Mouse (Mus musculus) limb, embryonic 11.5 days (tissue): ENCODE data around the gene Kcnk1. TPM values are rescaled to one million over a fixed set of nuclear protein-coding genes. Genes with fewer than 3 reads are reported as not detected.

Experiments
- ATAC-seq: fragments of 200-750 bp; cut with Nextera tagmentation; 2 replicates; pipeline ENCODE4 v1.8.0; 2017; ENCODE audit warnings: low read depth; ENCODE audit not compliant: insufficient number of reproducible peaks, low FRiP score, low TSS enrichment
- DNase-seq: peaks from one replicate; pipeline ENCODE4 v3.0.0-alpha.2; 2015; ENCODE audit warnings: low spot score
- H3K27ac ChIP-seq: fragments of 300-500 bp; sonication (generic); replicated peaks from 2 replicates; pipeline ENCODE4 v1.5.1; 2014; ENCODE audit warnings: low read depth, mild to moderate bottlenecking, low read length
- H3K27me3 ChIP-seq: fragments of 300-500 bp; sonication (generic); 2 replicates; pipeline ENCODE4 v1.6.1; 2014; ENCODE audit warnings: mild to moderate bottlenecking, low read length, mixed read lengths; ENCODE audit not compliant: control insufficient read depth, insufficient read depth
- H3K36me3 ChIP-seq: fragments of 300-500 bp; sonication (generic); 2 replicates; pipeline ENCODE4 v1.6.1; 2014; ENCODE audit warnings: mild to moderate bottlenecking, low read length, moderate library complexity, mixed read lengths; ENCODE audit not compliant: control insufficient read depth, insufficient read depth
- H3K4me1 ChIP-seq: fragments of 300-500 bp; sonication (generic); 2 replicates; pipeline ENCODE4 v1.6.1; 2014; ENCODE audit warnings: low read length, mixed read lengths; ENCODE audit not compliant: control insufficient read depth, insufficient read depth
- H3K4me2 ChIP-seq: fragments of 300-500 bp; sonication (generic); 2 replicates; pipeline ENCODE4 v1.6.1; 2014; ENCODE audit warnings: low read depth, mild to moderate bottlenecking, moderate library complexity; ENCODE audit not compliant: severe bottlenecking
- H3K4me3 ChIP-seq: fragments of 300-500 bp; sonication (generic); 2 replicates; pipeline ENCODE4 v1.5.1; 2014; ENCODE audit warnings: low read depth, low read length
- H3K9ac ChIP-seq: fragments of 300-500 bp; sonication (generic); 2 replicates; pipeline ENCODE4 v1.6.1; 2014; ENCODE audit warnings: mild to moderate bottlenecking, low read length
- H3K9me3 ChIP-seq: fragments of 300-500 bp; sonication (generic); 2 replicates; pipeline ENCODE4 v1.6.1; 2016; ENCODE audit warnings: low read length; ENCODE audit not compliant: control insufficient read depth
- WGBS: fragments of 180-500 bp; shearing (Covaris S2); extraction: QIAGEN DNeasy Blood & Tissue Kit; methylation state at CpG from one replicate; pipeline ENCODE4 v1.1.7; 2014; 5-methylcytosine and 5-hydroxymethylcytosine counted together
- polyA plus RNA-seq: library from polyadenylated mRNA; unstranded; fragments of >200 nt; fragmentation: Nextera tagmentation; extraction: Ambion mirVana; gene quantifications from 2 replicates; pipeline ENCODE4 v1.2.1, GENCODE M21; 2014

The Kcnk1 gene
- polyA plus RNA-seq, 1 experiment from 2014 or later, result 12.0 TPM

GRCm38 (mm10) chr8:126036340-126036739 lies 41.4 kb downstream of the Kcnk1 start:
- no peaks in the 10 kb centered on the region for H3K27me3 ChIP-seq
- no peaks in the 10 kb centered on the region for H3K36me3 ChIP-seq
- no peaks in the 10 kb centered on the region for H3K4me1 ChIP-seq
- H3K4me3 ChIP-seq, result no peak overlapping the region
- WGBS, result 81% methylated on average over 5 of the region's 5 CpGs
- no peak for DNase-seq
- H3K27ac ChIP-seq, result no peak overlapping the region
- H3K9me3 ChIP-seq, result no peaks in the 10 kb centered on the region
- no peak overlapping the region for H3K4me2 ChIP-seq
- ATAC-seq, result no peak
- no peak overlapping the region for H3K9ac ChIP-seq

GRCm38 (mm10) chr8:126045751-126046150 lies 50.8 kb downstream of the Kcnk1 start:
- no peak overlapping the region for H3K27ac ChIP-seq
- no peaks in the 10 kb centered on the region for H3K4me1 ChIP-seq
- no peaks in the 10 kb centered on the region for H3K9me3 ChIP-seq
- WGBS, result 89% methylated on average over 4 of the region's 4 CpGs
- H3K27me3 ChIP-seq, result no peaks in the 10 kb centered on the region
- no peak overlapping the region for H3K9ac ChIP-seq
- ATAC-seq (no peak), DNase-seq (no peak)
- no peaks in the 10 kb centered on the region for H3K36me3 ChIP-seq
- H3K4me2 ChIP-seq, result no peak overlapping the region
- H3K4me3 ChIP-seq, result no peak overlapping the region

GRCm38 (mm10) chr8:126053911-126054310 lies 58.9 kb downstream of the Kcnk1 start:
- H3K4me2 ChIP-seq, result no peak overlapping the region
- no peaks in the 10 kb centered on the region for H3K9me3 ChIP-seq
- no peak overlapping the region for H3K9ac ChIP-seq
- H3K4me3 ChIP-seq, result no peak overlapping the region
- ATAC-seq, result no peak
- H3K36me3 ChIP-seq, result no peaks in the 10 kb centered on the region
- no peaks in the 10 kb centered on the region for H3K4me1 ChIP-seq
- WGBS, result 80% methylated on average over 4 of the region's 4 CpGs
- no peak for DNase-seq
- H3K27me3 ChIP-seq, result no peaks in the 10 kb centered on the region
- no peak overlapping the region for H3K27ac ChIP-seq

GRCm38 (mm10) chr8:126058876-126059275 lies 63.9 kb downstream of the Kcnk1 start:
- Histone ChIP-seq H3K9ac (no peak overlapping the region), H3K4me2 (no peak overlapping the region), H3K27ac (no peak overlapping the region), H3K36me3 (no peaks in the 10 kb centered on the region), H3K4me3 (no peak overlapping the region), H3K9me3 (no peaks in the 10 kb centered on the region), H3K4me1 (no peaks in the 10 kb centered on the region), H3K27me3 (no peaks in the 10 kb centered on the region)
- ATAC-seq (no peak), DNase-seq (no peak)
- WGBS, result 87% methylated on average over 4 of the region's 4 CpGs

GRCm38 (mm10) chr8:126062844-126063243 lies 67.9 kb downstream of the Kcnk1 start:
- WGBS, result 76% methylated on average over 10 of the region's 10 CpGs
- no peak for DNase-seq
- no peak overlapping the region for H3K9ac ChIP-seq
- no peaks in the 10 kb centered on the region for H3K36me3 ChIP-seq
- no peaks in the 10 kb centered on the region for H3K27me3 ChIP-seq
- no peak overlapping the region for H3K4me3 ChIP-seq
- no peak for ATAC-seq
- no peaks in the 10 kb centered on the region; the same call in 1 of the 2 replicates for H3K9me3 ChIP-seq
- no peaks in the 10 kb centered on the region for H3K4me1 ChIP-seq
- no peak overlapping the region for H3K4me2 ChIP-seq
- no peak overlapping the region for H3K27ac ChIP-seq

GRCm38 (mm10) chr8:126063832-126064409 lies 69.0 kb downstream of the Kcnk1 start:
- H3K4me3 ChIP-seq, result no peak overlapping the region
- no peak overlapping the region for H3K9ac ChIP-seq
- no peaks in the 10 kb centered on the region for H3K27me3 ChIP-seq
- WGBS, result 90% methylated on average over 9 of the region's 9 CpGs
- no peaks in the 10 kb centered on the region; the same call in 1 of the 2 replicates for H3K9me3 ChIP-seq
- H3K4me1 ChIP-seq, result no peaks in the 10 kb centered on the region
- DNase-seq, result no peak
- H3K36me3 ChIP-seq, result no peaks in the 10 kb centered on the region
- H3K27ac ChIP-seq, result no peak overlapping the region
- no peak overlapping the region for H3K4me2 ChIP-seq
- no peak for ATAC-seq

GRCm38 (mm10) chr8:126064587-126065145 lies 69.7 kb downstream of the Kcnk1 start:
- H3K27ac ChIP-seq, result no peak overlapping the region
- H3K4me3 ChIP-seq, result no peak overlapping the region
- no peaks in the 10 kb centered on the region for H3K36me3 ChIP-seq
- DNase-seq (no peak), ATAC-seq (no peak)
- H3K9me3 ChIP-seq, result no peaks in the 10 kb centered on the region; the same call in 1 of the 2 replicates
- H3K27me3 ChIP-seq, result no peaks in the 10 kb centered on the region
- H3K4me1 ChIP-seq, result no peaks in the 10 kb centered on the region
- no peak overlapping the region for H3K9ac ChIP-seq
- 73% methylated on average over 8 of the region's 8 CpGs for WGBS
- no peak overlapping the region for H3K4me2 ChIP-seq

GRCm38 (mm10) chr8:126067306-126067705 lies 72.3 kb downstream of the Kcnk1 start:
- Histone ChIP-seq H3K9me3 (no peaks in the 10 kb centered on the region; the same call in 1 of the 2 replicates), H3K4me1 (no peaks in the 10 kb centered on the region), H3K27ac (no peak overlapping the region), H3K9ac (no peak overlapping the region), H3K4me3 (no peak overlapping the region), H3K4me2 (no peak overlapping the region), H3K27me3 (no peaks in the 10 kb centered on the region), H3K36me3 (no peaks in the 10 kb centered on the region)
- ATAC-seq, result no peak
- no peak for DNase-seq
- whole genome bisulfite sequencing, result 79% methylated on average over 6 of the region's 6 CpGs

- H3K27ac ChIP-seq, result no peak overlapping the region
- DNase-seq (no peak), ATAC-seq (no peak)
- WGBS, result 89% methylated on average over 6 of the region's 6 CpGs
- no peak overlapping the region for H3K4me3 ChIP-seq
- no peaks in the 10 kb centered on the region; the same call in 1 of the 2 replicates for H3K9me3 ChIP-seq
- no peaks in the 10 kb centered on the region for H3K4me1 ChIP-seq
- H3K9ac ChIP-seq, result no peak overlapping the region
- no peaks in the 10 kb centered on the region for H3K36me3 ChIP-seq
- H3K27me3 ChIP-seq, result no peaks in the 10 kb centered on the region
- H3K4me2 ChIP-seq, result no peak overlapping the region
Observed at GRCm38 (mm10) chr8:126068136-126068535, 73.2 kb downstream of the Kcnk1 start.
